Mouse (Mus musculus): Measurements from ENCODE around the gene Scgb2a2.

- no peak for TF ChIP-seq CTCF (IDR thresholded peaks at IDR 0.05; ENCODE audit: borderline replicate concordance, insufficient read depth, low read depth, low read length)
- no peak for TF ChIP-seq POLR2A (IDR thresholded peaks at IDR 0.05; ENCODE audit: borderline replicate concordance, insufficient read depth, low read length)
These were observed 51.1 kb downstream of the Scgb2a2 start for GRCm38 (mm10) chr19:9898339-9899066.

Measured in cerebellum, adult 2 months (tissue).